ENCODE assay signal across 8 mouse cellular contexts in the genomic region with DNA sequence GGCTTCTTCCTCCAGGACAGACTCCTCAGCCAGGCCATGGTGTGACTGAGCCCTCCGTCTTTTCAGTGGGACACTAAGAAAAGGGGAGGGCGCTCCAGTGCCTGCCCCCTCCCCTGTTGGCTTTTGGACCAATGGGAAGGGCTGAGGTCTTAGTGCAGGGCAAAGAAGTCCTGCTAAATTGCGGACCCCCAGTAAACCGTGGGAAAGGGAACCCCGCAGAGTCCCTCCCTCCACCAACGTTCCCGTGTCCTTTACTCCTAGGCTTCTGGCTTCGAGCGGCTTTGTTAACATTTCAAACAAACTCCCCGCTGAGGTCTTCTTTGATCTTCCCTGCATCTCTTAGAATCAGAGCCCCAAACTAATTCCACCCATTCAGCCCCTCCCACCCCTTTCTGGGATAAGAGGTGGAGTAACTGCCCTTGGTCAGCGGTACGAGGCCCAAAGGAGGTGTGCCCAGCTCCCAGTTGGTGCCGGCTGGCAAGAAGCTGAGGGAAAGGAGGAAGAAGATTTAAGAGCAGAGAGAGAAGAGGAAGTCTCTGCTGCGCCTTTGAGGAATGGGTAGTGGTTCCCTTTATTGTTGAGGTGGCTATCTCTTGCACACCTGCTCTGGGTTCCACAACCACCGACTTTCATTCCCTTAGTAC. TPM values are rescaled to one million over a fixed set of nuclear protein-coding genes. Genes with fewer than 3 reads are reported as not detected.
A peak's percentile ranks its signal among the peaks of the same experiment; 100 is the strongest.
DNase-seq lines count a peak whose midpoint lies in the region; ATAC-seq and TF ChIP-seq lines count a peak whose summit lies in the region.

No protein-coding gene starts in this region.

- H3K27ac ChIP-seq in heart, embryonic 15.5 days = no peak overlapping the region
- H3K27ac ChIP-seq in forebrain, postnatal 0 days (ENCODE audit: low read depth, low read length) = no peak overlapping the region
- no peak overlapping the region for H3K27ac ChIP-seq in limb, embryonic 12.5 days
- H3K27ac ChIP-seq in neural tube, embryonic 11.5 days (ENCODE audit: low read depth, low read length) = no peak overlapping the region

- peak overlapping the region; percentile 47 for H3K4me2 ChIP-seq in heart, embryonic 15.5 days
- H3K4me2 ChIP-seq in forebrain, postnatal 0 days (ENCODE audit: low read depth) = no peak overlapping the region
- peak overlapping the region; percentile 51 for H3K4me2 ChIP-seq in limb, embryonic 12.5 days
- H3K4me2 ChIP-seq in neural tube, embryonic 11.5 days (ENCODE audit: low read depth) = peak overlapping the region; percentile 23

- peaks cover 33% of the 10 kb centered on the region for H3K4me1 ChIP-seq in heart, embryonic 15.5 days (replicated peaks)
- H3K4me1 ChIP-seq in forebrain, postnatal 0 days (ENCODE audit: insufficient read depth) = 0 out of 2 replicates have a peak, but pooled peaks cover 4% of the 10 kb centered on the region
- peaks cover 36% of the 10 kb centered on the region for H3K4me1 ChIP-seq in limb, embryonic 12.5 days (replicated peaks)
- H3K4me1 ChIP-seq in neural tube, embryonic 11.5 days (ENCODE audit: control insufficient read depth, insufficient read depth, low read length) = peaks cover 15% of the 10 kb centered on the region

- 16% methylated on average over 15 of the region's 15 CpGs for WGBS in heart, embryonic 15.5 days
- WGBS in forebrain, postnatal 0 days = 6% methylated on average over 15 of the region's 15 CpGs
- 3% methylated on average over 15 of the region's 15 CpGs for WGBS in limb, embryonic 12.5 days
- WGBS in neural tube, embryonic 11.5 days = 1% methylated on average over 15 of the region's 15 CpGs

- TF ChIP-seq CTCF in forebrain, postnatal 0 days (IDR thresholded peaks at IDR 0.05; ENCODE audit: low read depth) = no peak

- DNase-seq in heart, postnatal 36 days = no peak
- DNase-seq in forebrain, postnatal 0 days = no peak
- peak; percentile 48 for DNase-seq in neural tube, embryonic 11.5 days (ENCODE audit: low spot score)
- no peak for DNase-seq in layer of hippocampus, postnatal 14 days (ENCODE audit: low spot score in 2 of 2)
- no peak for DNase-seq in layer of hippocampus, adult 8-10 months (ENCODE audit: low spot score in 2 of 2)
- DNase-seq in right cerebral cortex, adult 2 months (ENCODE audit: low spot score in 2 of 2) = no peak

- H3K4me3 ChIP-seq in heart, embryonic 15.5 days = peak overlapping the region; percentile 8; the same call in 1 of the 2 replicates
- no peak overlapping the region for H3K4me3 ChIP-seq in forebrain, postnatal 0 days (ENCODE audit: low read depth, low read length)
- peak overlapping the region; percentile 12; the same call in 1 of the 2 replicates for H3K4me3 ChIP-seq in limb, embryonic 12.5 days (replicated peaks)
- no peak overlapping the region for H3K4me3 ChIP-seq in neural tube, embryonic 11.5 days (ENCODE audit: low read depth, low read length)

- no peaks in the 10 kb centered on the region for H3K9me3 ChIP-seq in heart, embryonic 15.5 days (replicated peaks)
- no peaks in the 10 kb centered on the region for H3K9me3 ChIP-seq in forebrain, postnatal 0 days (ENCODE audit: low read length)
- no peaks in the 10 kb centered on the region for H3K9me3 ChIP-seq in limb, embryonic 12.5 days
- H3K9me3 ChIP-seq in neural tube, embryonic 11.5 days (ENCODE audit: control insufficient read depth, low read length) = no peaks in the 10 kb centered on the region

- ATAC-seq in heart, embryonic 15.5 days (replicated peaks; ENCODE audit: insufficient number of reproducible peaks, insufficient read depth, low FRiP score, low read depth) = no peak
- peak; percentile 25 for ATAC-seq in forebrain, postnatal 0 days
- ATAC-seq in limb, embryonic 12.5 days (ENCODE audit: insufficient number of reproducible peaks, insufficient read depth, low FRiP score, low TSS enrichment, low read depth) = no peak
- ATAC-seq in neural tube, embryonic 11.5 days (ENCODE audit: insufficient read depth, low FRiP score, low TSS enrichment) = peak; percentile 41; the same call in 1 of the 2 replicates

- no peaks in the 10 kb centered on the region for H3K36me3 ChIP-seq in heart, embryonic 15.5 days
- no peaks in the 10 kb centered on the region for H3K36me3 ChIP-seq in forebrain, postnatal 0 days (ENCODE audit: insufficient read depth)
- no peaks in the 10 kb centered on the region for H3K36me3 ChIP-seq in limb, embryonic 12.5 days
- H3K36me3 ChIP-seq in neural tube, embryonic 11.5 days (ENCODE audit: control insufficient read depth, insufficient read depth, low read length) = no peaks in the 10 kb centered on the region

- intact Hi-C loops in heart, postnatal 36 days (cut with DNase I) = no loop called here

- peak overlapping the region; percentile 8; the same call in 1 of the 2 replicates for H3K9ac ChIP-seq in heart, embryonic 15.5 days
- no peak overlapping the region for H3K9ac ChIP-seq in forebrain, postnatal 0 days
- H3K9ac ChIP-seq in limb, embryonic 12.5 days (replicated peaks) = peak overlapping the region; percentile 40; the same call in 1 of the 2 replicates
- H3K9ac ChIP-seq in neural tube, embryonic 11.5 days (ENCODE audit: low read length) = peak overlapping the region; percentile 7; the same call in 1 of the 2 replicates

- H3K27me3 ChIP-seq in heart, embryonic 15.5 days = peaks cover 59% of the 10 kb centered on the region
- peaks cover 36% of the 10 kb centered on the region for H3K27me3 ChIP-seq in forebrain, postnatal 0 days (ENCODE audit: insufficient read depth, low read length)
- peaks cover 45% of the 10 kb centered on the region for H3K27me3 ChIP-seq in limb, embryonic 12.5 days
- H3K27me3 ChIP-seq in neural tube, embryonic 11.5 days (ENCODE audit: control insufficient read depth, insufficient read depth, low read length) = peaks cover 36% of the 10 kb centered on the region

RNA-seq across cellular contexts. Expression of gene C77080, which starts 9.6 kb away (rescaled TPM):
- polyA plus RNA-seq in heart, embryonic 15.5 days (2015; fragmentation: Nextera tagmentation; extraction: Ambion mirVana) = 1.4 and 3.1 TPM in 2 replicates
- total RNA-seq in heart, postnatal 36 days (2021) = 1 to 10 TPM; 3.5 to 3.6 TPM
- total RNA-seq in forebrain, postnatal 0 days (2014; rRNA removed) = 7.8 and 10.6 TPM in 2 replicates
- polyA plus RNA-seq in forebrain, postnatal 0 days (2015; fragmentation: Nextera tagmentation; extraction: Ambion mirVana) = 2.7 and 3.5 TPM in 2 replicates
- 4.6 and 5.1 TPM in 2 replicates for polyA plus RNA-seq in limb, embryonic 12.5 days (2016; fragmentation: Nextera tagmentation; extraction: Ambion mirVana)
- polyA plus RNA-seq in neural tube, embryonic 11.5 days (2014; fragmentation: Nextera tagmentation; extraction: Ambion mirVana) = 3.9 and 4.3 TPM in 2 replicates
- total RNA-seq in layer of hippocampus, postnatal 14 days (2021) = 10 to 100 TPM; 10.7 to 11.7 TPM
- total RNA-seq in layer of hippocampus, adult 8-10 months (2022) = 10 to 100 TPM; 10.1 to 12.6 (median 11.4) TPM

RNA-seq across cellular contexts. Expression of gene Sync, which starts 35.8 kb away (rescaled TPM):
- polyA plus RNA-seq in heart, embryonic 15.5 days (2015; fragmentation: Nextera tagmentation; extraction: Ambion mirVana) = 2.1 and 2.3 TPM in 2 replicates
- 10 to 100 TPM; 15.8 to 17.1 TPM for total RNA-seq in heart, postnatal 36 days (2021)
- total RNA-seq in forebrain, postnatal 0 days (2014; rRNA removed) = 0.52 and 0.54 TPM in 2 replicates
- polyA plus RNA-seq in forebrain, postnatal 0 days (2015; fragmentation: Nextera tagmentation; extraction: Ambion mirVana) = 0.48 and 0.79 TPM in 2 replicates
- polyA plus RNA-seq in limb, embryonic 12.5 days (2016; fragmentation: Nextera tagmentation; extraction: Ambion mirVana) = 1.2 and 1.9 TPM in 2 replicates
- 1.3 and 1.6 TPM in 2 replicates for polyA plus RNA-seq in neural tube, embryonic 11.5 days (2014; fragmentation: Nextera tagmentation; extraction: Ambion mirVana)
- total RNA-seq in layer of hippocampus, postnatal 14 days (2021) = 1 to 10 TPM; 1.2 TPM
- 1 to 10 TPM in 3 of 4 experiments, under 1 TPM in 1; 0.63 to 2.2 (median 1.1) TPM for total RNA-seq in layer of hippocampus, adult 8-10 months (2022)

Comparison
In these comparisons a context has a peak if more than half of its experiments do, and no peak if none do; other contexts are left out.
1. ATAC-seq: peak in forebrain, postnatal 0 days (single experiment) and neural tube, embryonic 11.5 days (single experiment); none in heart, embryonic 15.5 days (single experiment) and limb, embryonic 12.5 days (single experiment).
2. H3K4me3 ChIP-seq: peak in heart, embryonic 15.5 days (single experiment) and limb, embryonic 12.5 days (single experiment); none in forebrain, postnatal 0 days (single experiment) and neural tube, embryonic 11.5 days (single experiment).
3. RNA of gene Sync, which starts 35.8 kb away (total RNA-seq): 15.8 to 17.1 TPM in heart, postnatal 36 days; 1.2 TPM in layer of hippocampus, postnatal 14 days, 0.63 to 2.2 TPM in layer of hippocampus, adult 8-10 months and 0.52 to 0.54 TPM in forebrain, postnatal 0 days; every median in the first group is over 4 times any median in the second.